Mouse (Mus musculus) hindbrain, postnatal 0 days (tissue): ENCODE measurements around the gene Glo1. TPM values are rescaled to one million over a fixed set of nuclear protein-coding genes. Genes with fewer than 3 reads are reported as not detected.
A peak's percentile ranks its signal among the peaks of the same experiment; 100 is the strongest.

ENCODE experiments used
- ATAC-seq: fragments of 200-750 bp; cut with Nextera tagmentation; 2 replicates; pipeline ENCODE4 v1.8.0; 2017; ENCODE audit warnings: mild to moderate bottlenecking, moderate TSS enrichment, moderate library complexity
- DNase-seq: peaks from one replicate; pipeline ENCODE4 v3.0.0-alpha.2; 2015; ENCODE audit warnings: low spot score
- H3K27ac ChIP-seq: fragments of 300-500 bp; sonication (generic); 2 replicates; pipeline ENCODE4 v1.5.1; 2014; ENCODE audit warnings: mild to moderate bottlenecking
- H3K27me3 ChIP-seq: fragments of 300-500 bp; sonication (generic); 2 replicates; pipeline ENCODE4 v1.6.1; 2014; ENCODE audit warnings: low read length, mixed read lengths; ENCODE audit not compliant: insufficient read depth
- H3K36me3 ChIP-seq: fragments of 300-500 bp; sonication (generic); 2 replicates; pipeline ENCODE4 v1.6.1; 2014; ENCODE audit warnings: low read length, mixed read lengths; ENCODE audit not compliant: insufficient read depth
- H3K4me1 ChIP-seq: fragments of 300-500 bp; sonication (generic); 2 replicates; pipeline ENCODE4 v1.6.1; 2014; ENCODE audit warnings: antibody characterized with exemption, low read length, mixed read lengths; ENCODE audit not compliant: insufficient read depth
- H3K4me2 ChIP-seq: fragments of 300-500 bp; sonication (generic); 2 replicates; pipeline ENCODE4 v1.6.1; 2014; ENCODE audit warnings: low read depth, mild to moderate bottlenecking, low read length, moderate library complexity, mixed read lengths
- H3K4me3 ChIP-seq: fragments of 300-500 bp; sonication (generic); 2 replicates; pipeline ENCODE4 v1.5.1; 2014; ENCODE audit warnings: low read length
- H3K9ac ChIP-seq: fragments of 300-500 bp; sonication (generic); replicated peaks from 2 replicates; pipeline ENCODE4 v1.6.1; 2014; ENCODE audit warnings: mild to moderate bottlenecking, low read length, moderate library complexity, mixed read lengths
- H3K9me3 ChIP-seq: fragments of 300-500 bp; sonication (generic); 2 replicates; pipeline ENCODE4 v1.6.1; 2016; ENCODE audit warnings: low read length, mixed read lengths
- CTCF ChIP-seq: IDR thresholded peaks from 2 replicates; pipeline ENCODE4 v1.5.1; 2016; ENCODE audit warnings: antibody characterized with exemption, control low read depth, low read depth
- WGBS: fragments of 180-500 bp; shearing (Covaris S2); extraction: QIAGEN DNeasy Blood & Tissue Kit; methylation state at CpG from one replicate; pipeline ENCODE4 v1.1.7; 2014; 5-methylcytosine and 5-hydroxymethylcytosine counted together
- polyA plus RNA-seq: library from polyadenylated mRNA; unstranded; fragments of >200 nt; fragmentation: Nextera tagmentation; extraction: Ambion mirVana; gene quantifications from 2 replicates; pipeline ENCODE4 v1.2.1, GENCODE M21; 2015
- total RNA-seq: library from RNA; depleted of rRNA; stranded (reverse); fragments of >200 nt; gene quantifications from 2 replicates; pipeline ENCODE4 v1.2.3, GENCODE M21; 2014

Gene Glo1
- total and polyA plus RNA-seq, 2 experiments from 2014 or later: 165 to 212 TPM

DNA sequence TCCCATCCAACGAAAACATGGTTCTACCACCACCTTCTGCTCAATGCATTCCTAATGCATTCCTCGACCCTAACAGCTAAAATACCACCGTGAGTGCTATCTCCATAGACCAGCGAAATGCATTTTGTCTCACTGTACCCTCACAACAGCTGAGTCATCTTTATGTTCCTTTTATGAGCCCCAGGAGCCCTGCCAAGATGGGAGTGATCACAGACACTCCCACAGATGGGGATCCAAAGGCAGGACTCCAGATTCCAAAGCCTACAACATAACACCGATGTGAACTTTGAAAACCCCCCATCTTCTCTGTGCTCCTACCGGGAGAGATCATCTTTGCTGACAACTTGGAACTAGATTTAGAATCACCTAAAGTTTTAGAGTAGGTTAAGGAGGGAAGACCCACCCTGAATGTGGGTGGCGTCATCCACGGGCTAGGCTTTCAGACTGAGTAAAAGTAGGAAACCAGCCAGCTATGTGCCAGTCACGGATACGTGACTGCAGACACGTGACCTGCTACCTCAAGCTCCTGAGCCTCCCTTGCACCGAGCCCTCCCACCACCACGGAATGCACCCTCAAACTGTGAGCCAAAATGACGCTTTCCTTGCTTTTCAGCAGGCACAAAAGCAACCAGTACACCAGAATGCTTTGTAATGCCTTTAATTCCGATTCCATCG lies 17.2 kb downstream of the Glo1 start:
- DNase-seq: no peak
- Histone ChIP-seq H3K27ac (no peak overlapping the region), H3K36me3 (no peaks in the 10 kb centered on the region), H3K9me3 (no peaks in the 10 kb centered on the region), H3K4me3 (no peak overlapping the region), H3K9ac (no peak overlapping the region), H3K4me1 (no peaks in the 10 kb centered on the region), H3K27me3 (no peaks in the 10 kb centered on the region), H3K4me2 (no peak overlapping the region)
- no peak for ATAC-seq
- TF ChIP-seq CTCF: no peak
- WGBS: 82% methylated on average over 16 of the region's 16 CpGs

DNA sequence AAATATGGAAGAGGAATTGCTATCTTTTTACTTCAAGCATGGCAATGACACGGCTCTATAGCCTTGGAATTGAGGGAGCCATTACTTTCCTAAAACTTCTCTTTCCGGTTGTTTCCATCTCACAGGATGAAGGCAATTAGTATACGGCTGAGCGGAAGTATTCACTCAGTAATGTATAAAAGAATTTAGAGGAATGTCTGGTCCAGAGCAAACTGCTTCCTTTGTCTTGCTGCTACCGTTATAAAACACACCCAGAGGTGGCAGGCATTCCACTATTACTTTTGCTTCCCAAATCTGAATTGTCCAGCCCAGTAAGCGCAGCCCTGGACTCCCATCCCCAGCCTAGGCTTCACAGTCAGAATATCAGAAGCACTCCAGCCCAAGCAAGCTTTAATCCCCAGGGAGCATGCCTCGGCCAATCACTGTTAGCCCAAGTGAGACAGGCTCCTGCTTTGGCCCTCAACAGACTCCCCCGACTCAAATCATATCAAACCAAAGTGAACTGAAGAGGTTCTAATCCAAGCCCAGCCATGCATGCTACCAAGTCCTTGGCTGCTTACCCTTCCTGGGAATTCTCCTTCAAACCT lies 18.7 kb downstream of the Glo1 start:
- peak; percentile 14 for DNase-seq
- Histone ChIP-seq H3K4me3 (no peak overlapping the region), H3K36me3 (no peaks in the 10 kb centered on the region), H3K9me3 (no peaks in the 10 kb centered on the region), H3K4me1 (no peaks in the 10 kb centered on the region), H3K27ac (no peak overlapping the region), H3K4me2 (no peak overlapping the region), H3K9ac (no peak overlapping the region), H3K27me3 (no peaks in the 10 kb centered on the region)
- no peak for ATAC-seq
- no peak for TF ChIP-seq CTCF
- 46% methylated on average over 8 of the region's 8 CpGs for WGBS

DNA sequence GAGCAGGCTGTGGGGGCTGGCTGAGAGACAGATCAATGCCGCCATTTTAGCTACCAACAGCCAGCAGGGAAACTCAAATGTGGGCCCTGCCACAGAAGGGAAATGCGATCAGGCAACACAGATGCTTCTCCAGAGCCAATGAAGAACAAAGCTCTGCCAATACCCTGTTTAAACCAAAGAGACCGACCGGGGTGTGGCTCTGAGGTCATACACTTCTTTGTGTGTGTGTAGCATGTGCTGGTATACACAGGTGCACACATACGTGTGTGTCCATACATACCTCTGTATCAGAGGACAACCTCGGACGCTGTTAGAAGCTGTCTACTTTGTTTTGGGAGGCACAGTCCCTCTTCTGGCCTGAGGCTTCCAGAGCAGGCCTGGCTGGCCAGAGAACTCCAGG lies 19.3 kb downstream of the Glo1 start:
- TF ChIP-seq CTCF: no peak
- no peaks in the 10 kb centered on the region for H3K27me3 ChIP-seq
- H3K27ac ChIP-seq: no peak overlapping the region
- DNase-seq (no peak), ATAC-seq (no peak)
- 86% methylated on average over 7 of the region's 7 CpGs for WGBS
- H3K4me1 ChIP-seq: no peaks in the 10 kb centered on the region
- no peak overlapping the region for H3K4me3 ChIP-seq
- H3K9me3 ChIP-seq: no peaks in the 10 kb centered on the region
- H3K9ac ChIP-seq: no peak overlapping the region
- no peaks in the 10 kb centered on the region; the same call in 1 of the 2 replicates for H3K36me3 ChIP-seq
- H3K4me2 ChIP-seq: no peak overlapping the region

DNA sequence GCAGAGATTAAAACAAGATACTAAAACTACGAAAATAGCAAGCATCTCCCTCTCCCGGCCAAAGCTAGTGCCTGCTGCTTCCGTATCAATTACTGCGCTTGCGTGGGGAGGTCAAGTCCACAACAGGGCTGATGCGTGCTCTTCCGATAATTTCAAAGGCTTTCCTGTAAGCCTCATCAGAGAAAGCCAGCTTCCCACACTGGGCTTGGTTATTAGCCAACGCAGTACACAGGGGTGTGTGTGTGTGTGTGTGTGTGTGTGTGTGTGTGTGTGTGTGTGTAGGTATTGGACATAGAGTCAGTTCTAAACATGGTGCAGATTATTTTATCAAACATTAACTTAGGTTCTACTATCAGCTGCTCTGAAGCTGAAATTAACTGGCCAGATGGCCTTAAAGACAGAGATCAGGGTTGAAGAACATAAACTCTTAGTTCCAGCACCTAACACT lies 20.0 kb downstream of the Glo1 start:
- Histone ChIP-seq H3K9me3 (no peaks in the 10 kb centered on the region), H3K4me2 (no peak overlapping the region), H3K4me3 (no peak overlapping the region), H3K9ac (no peak overlapping the region), H3K4me1 (no peaks in the 10 kb centered on the region), H3K36me3 (peaks cover 3% of the 10 kb centered on the region; the same call in 1 of the 2 replicates), H3K27me3 (no peaks in the 10 kb centered on the region), H3K27ac (no peak overlapping the region)
- ATAC-seq (no peak), DNase-seq (no peak)
- TF ChIP-seq CTCF: no peak
- WGBS: 89% methylated on average over 8 of the region's 8 CpGs

DNA sequence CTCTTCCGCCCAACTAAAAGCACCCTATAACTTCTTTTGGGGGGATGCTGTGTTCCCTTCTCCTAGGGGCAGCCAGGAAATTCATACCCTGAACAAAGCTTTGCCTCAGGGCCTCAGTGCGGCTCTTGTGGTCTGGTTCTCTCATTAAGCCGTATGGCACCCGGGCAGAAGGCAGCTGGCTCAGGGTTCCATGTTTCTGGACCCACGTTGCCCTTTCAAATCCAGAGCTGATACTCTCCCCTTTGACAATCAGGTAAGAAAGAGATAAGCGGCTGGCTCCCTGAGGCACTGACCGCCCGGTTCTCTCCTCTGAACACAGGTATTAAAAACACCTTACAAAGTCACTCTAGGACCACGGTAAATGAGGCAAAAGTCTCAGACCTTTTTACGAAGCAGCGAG lies 20.5 kb downstream of the Glo1 start:
- Histone ChIP-seq H3K9me3 (no peaks in the 10 kb centered on the region), H3K4me1 (no peaks in the 10 kb centered on the region), H3K36me3 (peaks cover 4% of the 10 kb centered on the region; the same call in 1 of the 2 replicates), H3K4me3 (no peak overlapping the region), H3K4me2 (no peak overlapping the region), H3K27ac (no peak overlapping the region), H3K9ac (no peak overlapping the region), H3K27me3 (no peaks in the 10 kb centered on the region)
- no peak for ATAC-seq
- DNase-seq: no peak
- no peak for TF ChIP-seq CTCF
- 85% methylated on average over 11 of the region's 11 CpGs for WGBS

DNA sequence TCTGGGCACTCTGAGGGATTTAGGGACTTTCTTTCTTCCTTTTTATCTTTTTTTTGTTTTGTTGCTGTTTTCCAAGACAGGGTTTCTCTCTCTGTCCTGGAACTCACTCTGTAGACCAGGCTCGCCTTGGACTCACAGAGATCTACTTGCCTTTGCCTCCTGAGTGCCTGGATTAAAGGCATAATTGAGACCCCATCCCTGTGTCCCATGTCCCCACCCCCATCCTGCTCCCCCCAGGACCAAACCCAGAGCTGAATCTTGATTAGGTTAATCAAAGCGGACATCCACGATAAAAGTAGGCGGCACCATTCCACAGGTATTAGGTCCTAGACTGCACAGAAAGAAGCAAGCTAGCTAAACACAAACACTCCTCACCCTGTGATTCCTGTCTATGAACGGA lies 21.7 kb downstream of the Glo1 start:
- no peak overlapping the region for H3K27ac ChIP-seq
- DNase-seq: no peak
- H3K4me2 ChIP-seq: no peak overlapping the region
- peaks cover 4% of the 10 kb centered on the region; the same call in 1 of the 2 replicates for H3K36me3 ChIP-seq
- H3K4me1 ChIP-seq: no peaks in the 10 kb centered on the region
- no peak overlapping the region for H3K4me3 ChIP-seq
- no peak for TF ChIP-seq CTCF
- H3K9me3 ChIP-seq: no peaks in the 10 kb centered on the region
- WGBS: 93% methylated on average over 5 of the region's 5 CpGs
- no peak for ATAC-seq
- no peaks in the 10 kb centered on the region for H3K27me3 ChIP-seq
- no peak overlapping the region for H3K9ac ChIP-seq

DNA sequence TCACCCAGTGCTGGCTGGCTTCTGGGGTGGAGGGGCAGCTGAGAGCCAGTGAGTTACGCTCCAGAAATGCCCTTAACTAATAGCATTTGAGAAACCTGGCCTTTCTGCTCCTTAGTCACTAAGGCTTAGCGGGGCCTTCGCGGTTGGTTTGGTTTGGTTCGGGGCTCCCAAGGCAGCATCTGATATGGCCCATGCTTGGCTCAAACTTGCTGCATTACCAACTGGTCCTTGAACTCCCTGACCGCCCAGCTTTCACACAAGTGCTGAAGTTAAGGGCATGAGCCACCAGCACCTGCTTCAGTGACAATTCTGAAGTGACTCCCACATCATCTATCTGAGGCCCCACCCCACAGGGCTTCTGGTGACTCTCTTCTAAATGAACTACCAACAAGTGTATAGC lies 22.4 kb downstream of the Glo1 start:
- Histone ChIP-seq H3K4me1 (no peaks in the 10 kb centered on the region), H3K4me3 (no peak overlapping the region), H3K36me3 (peaks cover 4% of the 10 kb centered on the region; the same call in 1 of the 2 replicates), H3K9me3 (no peaks in the 10 kb centered on the region), H3K4me2 (no peak overlapping the region), H3K27ac (no peak overlapping the region), H3K9ac (no peak overlapping the region), H3K27me3 (no peaks in the 10 kb centered on the region)
- no peak for TF ChIP-seq CTCF
- 85% methylated on average over 6 of the region's 6 CpGs for WGBS
- ATAC-seq: no peak
- no peak for DNase-seq
